Mouse (Mus musculus): ENCODE data around the gene Ankrd13a. TPM values are rescaled to one million over a fixed set of nuclear protein-coding genes. Genes with fewer than 3 reads are reported as not detected.

Gene Ankrd13a
- polyA plus RNA-seq, 1 experiment = 62.1 TPM

DNA sequence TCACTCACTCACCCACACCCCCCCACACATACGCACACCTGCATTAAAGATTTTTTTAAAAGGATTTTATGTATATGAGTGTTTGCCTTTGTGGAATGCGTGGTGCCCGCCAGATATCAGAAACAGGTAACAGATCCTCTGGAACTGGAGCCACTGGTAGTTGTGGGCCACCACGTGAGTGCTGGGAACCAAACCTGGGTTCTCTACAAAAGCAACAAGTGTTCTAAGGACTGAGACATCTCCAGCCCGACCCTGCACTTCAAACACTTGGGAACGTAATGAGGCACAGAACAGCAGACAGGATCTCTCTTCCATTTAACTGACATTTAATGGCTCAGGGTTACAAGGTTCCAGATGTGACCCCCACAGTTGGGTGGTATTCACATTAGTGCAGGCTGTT is 33.4 kb downstream of the Ankrd13a start:
- no peak for DNase-seq
- Histone ChIP-seq H3K4me1 (ENCODE audit: control insufficient read depth, insufficient read depth, low read length) (peaks cover 15% of the 10 kb centered on the region), H3K27me3 (ENCODE audit: control insufficient read depth, insufficient read depth, low read length) (no peaks in the 10 kb centered on the region), H3K27ac (ENCODE audit: insufficient read depth, low read length) (no peak overlapping the region), H3K4me3 (replicated peaks; ENCODE audit: insufficient read depth, low read depth, low read length) (no peak overlapping the region)
- no peak for TF ChIP-seq CTCF (IDR thresholded peaks at IDR 0.05; ENCODE audit: borderline replicate concordance, insufficient read depth, low read depth, low read length)
- TF ChIP-seq POLR2A (IDR thresholded peaks at IDR 0.05; ENCODE audit: borderline replicate concordance, insufficient read depth, low read length) = no peak
- 79% methylated on average over 6 of the region's 6 CpGs for WGBS

DNA sequence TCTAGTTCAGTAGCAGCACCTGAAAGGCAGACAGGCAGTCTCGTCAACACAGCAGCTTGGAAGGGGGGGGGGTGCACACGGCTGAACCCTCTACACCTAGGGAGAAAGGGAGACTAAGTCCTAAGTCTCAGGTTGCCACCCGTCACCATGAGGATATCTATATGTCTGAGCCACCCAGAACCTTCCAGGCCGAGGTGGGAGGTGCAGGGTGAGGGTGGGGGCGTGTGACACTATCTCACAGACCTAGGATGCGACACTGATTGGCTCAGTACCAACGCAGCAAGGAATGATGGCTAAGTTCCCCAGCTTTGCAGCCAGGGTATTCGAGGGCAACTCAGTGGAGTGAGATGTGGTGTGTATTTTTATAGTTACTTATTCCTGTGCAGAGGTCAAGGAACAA is 33.9 kb downstream of the Ankrd13a start:
- no peak for DNase-seq
- Histone ChIP-seq H3K27me3 (ENCODE audit: control insufficient read depth, insufficient read depth, low read length) (no peaks in the 10 kb centered on the region), H3K4me1 (ENCODE audit: control insufficient read depth, insufficient read depth, low read length) (peaks cover 15% of the 10 kb centered on the region), H3K27ac (ENCODE audit: insufficient read depth, low read length) (no peak overlapping the region), H3K4me3 (replicated peaks; ENCODE audit: insufficient read depth, low read depth, low read length) (no peak overlapping the region)
- TF ChIP-seq POLR2A (IDR thresholded peaks at IDR 0.05; ENCODE audit: borderline replicate concordance, insufficient read depth, low read length) = no peak
- TF ChIP-seq CTCF (IDR thresholded peaks at IDR 0.05; ENCODE audit: borderline replicate concordance, insufficient read depth, low read depth, low read length) = no peak
- WGBS = 64% methylated on average over 8 of the region's 8 CpGs

DNA sequence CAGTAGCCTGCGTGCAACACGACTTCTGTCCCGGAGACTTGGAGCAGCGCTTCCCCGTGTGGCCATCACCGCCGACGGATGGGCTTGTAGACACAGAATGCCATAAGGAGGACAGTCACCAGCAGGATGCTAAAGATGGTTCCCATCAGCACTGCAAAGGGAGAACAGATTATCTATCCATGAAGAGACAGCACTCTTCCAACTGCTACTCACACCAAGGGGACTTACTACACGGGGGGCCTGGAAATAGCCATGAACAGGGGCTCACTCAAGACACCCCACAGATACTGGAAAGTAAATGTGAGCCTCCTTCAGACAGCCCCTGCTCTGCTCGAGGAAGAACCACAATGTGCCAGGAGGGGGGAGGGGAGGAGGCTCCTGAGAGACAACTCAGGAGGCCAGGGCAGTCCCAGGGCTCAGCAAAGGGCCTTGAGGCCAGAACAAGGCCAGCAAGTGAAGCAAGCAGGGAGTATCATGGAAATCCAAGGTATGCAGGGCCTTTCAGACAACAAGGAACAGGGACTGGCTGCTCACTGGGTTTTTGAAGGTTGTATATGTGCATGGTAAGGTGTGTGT is 34.8 kb downstream of the Ankrd13a start:
- Histone ChIP-seq H3K4me3 (replicated peaks; ENCODE audit: insufficient read depth, low read depth, low read length) (no peak overlapping the region), H3K27ac (ENCODE audit: insufficient read depth, low read length) (no peak overlapping the region), H3K4me1 (ENCODE audit: control insufficient read depth, insufficient read depth, low read length) (peaks cover 12% of the 10 kb centered on the region), H3K27me3 (ENCODE audit: control insufficient read depth, insufficient read depth, low read length) (no peaks in the 10 kb centered on the region)
- TF ChIP-seq CTCF (IDR thresholded peaks at IDR 0.05; ENCODE audit: borderline replicate concordance, insufficient read depth, low read depth, low read length) (no peak), POLR2A (IDR thresholded peaks at IDR 0.05; ENCODE audit: borderline replicate concordance, insufficient read depth, low read length) (no peak)
- WGBS = 43% methylated on average over 10 of the region's 10 CpGs
- no peak for DNase-seq

DNA sequence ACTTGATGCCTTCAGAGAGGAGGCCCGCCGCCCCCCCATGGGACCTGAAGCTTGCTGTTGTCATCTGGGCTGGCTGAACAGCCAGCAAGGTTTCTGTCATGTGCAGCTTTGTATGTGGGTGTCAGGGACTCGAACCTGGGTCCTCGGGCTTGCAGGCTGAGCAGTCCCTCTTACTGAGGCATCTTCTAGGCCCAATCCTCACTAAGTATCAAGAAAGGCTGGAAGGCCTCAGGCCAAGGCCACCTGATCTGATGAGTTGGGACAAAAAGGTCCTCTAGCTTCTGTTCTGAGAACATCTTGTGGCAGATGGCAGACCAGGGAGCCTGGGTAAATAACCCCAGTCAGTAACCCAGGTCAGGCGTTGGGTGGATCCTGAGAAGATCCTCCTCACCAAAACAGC is 35.3 kb downstream of the Ankrd13a start:
- WGBS = 81% methylated on average over 5 of the region's 5 CpGs
- Histone ChIP-seq H3K4me1 (ENCODE audit: control insufficient read depth, insufficient read depth, low read length) (peaks cover 11% of the 10 kb centered on the region; the same call in 1 of the 2 replicates), H3K4me3 (replicated peaks; ENCODE audit: insufficient read depth, low read depth, low read length) (no peak overlapping the region), H3K27me3 (ENCODE audit: control insufficient read depth, insufficient read depth, low read length) (no peaks in the 10 kb centered on the region), H3K27ac (ENCODE audit: insufficient read depth, low read length) (no peak overlapping the region)
- no peak for DNase-seq
- TF ChIP-seq CTCF (IDR thresholded peaks at IDR 0.05; ENCODE audit: borderline replicate concordance, insufficient read depth, low read depth, low read length) = no peak
- TF ChIP-seq POLR2A (IDR thresholded peaks at IDR 0.05; ENCODE audit: borderline replicate concordance, insufficient read depth, low read length) = no peak

DNA sequence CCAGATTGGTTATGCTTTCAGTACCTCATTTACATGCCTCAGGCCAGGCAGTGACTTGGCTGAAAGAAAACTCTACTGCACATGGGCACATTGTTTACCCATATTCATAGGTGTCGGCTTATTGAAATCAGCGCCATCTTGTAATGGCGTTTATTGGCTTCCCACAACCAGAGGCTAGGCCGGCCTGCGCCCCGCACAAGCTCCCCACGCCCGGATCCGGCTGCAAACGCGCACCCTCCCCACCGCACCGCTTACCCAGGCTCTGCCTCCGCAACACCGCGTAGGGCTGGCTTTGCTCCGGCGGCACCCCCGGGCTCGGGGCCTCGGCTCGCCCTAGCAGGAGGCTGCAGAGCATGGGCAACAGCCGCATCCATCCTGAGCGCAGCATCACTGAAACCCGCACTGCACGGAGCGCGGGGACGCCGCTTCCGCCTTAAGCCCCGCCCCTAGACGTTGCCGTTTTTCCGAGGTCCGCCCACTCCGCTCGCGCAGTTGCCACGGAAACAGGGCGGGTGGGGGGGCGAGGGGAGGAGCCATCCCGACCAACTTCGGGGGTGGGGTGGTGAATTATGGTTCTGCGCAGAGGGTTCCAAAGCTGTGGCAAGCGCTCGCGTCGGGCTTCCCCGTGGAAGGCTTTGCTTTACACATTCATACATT is 39.2 kb downstream of the Ankrd13a start:
- peak; percentile 91 to 92 for DNase-seq
- H3K4me3 ChIP-seq (replicated peaks; ENCODE audit: insufficient read depth, low read depth, low read length) = peak overlapping the region; percentile 67
- H3K27me3 ChIP-seq (ENCODE audit: control insufficient read depth, insufficient read depth, low read length) = no peaks in the 10 kb centered on the region
- H3K27ac ChIP-seq (ENCODE audit: insufficient read depth, low read length) = no peak overlapping the region
- TF ChIP-seq CTCF (IDR thresholded peaks at IDR 0.05; ENCODE audit: borderline replicate concordance, insufficient read depth, low read depth, low read length) (no peak), POLR2A (IDR thresholded peaks at IDR 0.05; ENCODE audit: borderline replicate concordance, insufficient read depth, low read length) (peak; percentile 91)
- under 1% methylated on average over 50 of the region's 50 CpGs for WGBS
- H3K4me1 ChIP-seq (ENCODE audit: control insufficient read depth, insufficient read depth, low read length) = peaks cover 8% of the 10 kb centered on the region; the same call in 1 of the 2 replicates

DNA sequence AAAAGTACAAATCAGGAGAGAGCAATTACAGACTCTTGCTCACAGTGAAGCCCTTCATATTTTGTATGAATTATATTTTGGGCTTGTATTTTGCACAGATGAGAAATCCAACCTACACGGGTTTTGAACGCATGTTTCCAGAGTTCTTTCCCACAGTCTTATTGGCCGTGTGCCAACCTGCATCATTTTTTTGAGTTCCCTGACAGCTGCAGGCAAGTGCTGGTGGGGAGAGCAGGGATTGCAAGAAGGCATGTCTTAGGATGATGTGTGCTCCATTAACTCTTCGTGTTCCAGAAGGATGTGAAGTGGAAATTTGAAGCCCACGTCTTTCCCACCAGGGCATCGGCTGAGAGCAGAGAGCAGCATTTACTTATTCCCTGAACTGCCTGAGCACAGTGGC is 42.1 kb downstream of the Ankrd13a start:
- no peaks in the 10 kb centered on the region for H3K27me3 ChIP-seq (ENCODE audit: control insufficient read depth, insufficient read depth, low read length)
- H3K4me1 ChIP-seq (ENCODE audit: control insufficient read depth, insufficient read depth, low read length) = peaks cover 3% of the 10 kb centered on the region; the same call in 1 of the 2 replicates
- DNase-seq = peak; percentile 6 to 12
- H3K4me3 ChIP-seq (replicated peaks; ENCODE audit: insufficient read depth, low read depth, low read length) = no peak overlapping the region
- no peak overlapping the region for H3K27ac ChIP-seq (ENCODE audit: insufficient read depth, low read length)
- TF ChIP-seq POLR2A (IDR thresholded peaks at IDR 0.05; ENCODE audit: borderline replicate concordance, insufficient read depth, low read length) (no peak), CTCF (IDR thresholded peaks at IDR 0.05; ENCODE audit: borderline replicate concordance, insufficient read depth, low read depth, low read length) (no peak)
- 54% methylated on average over 6 of the region's 6 CpGs for WGBS

DNA sequence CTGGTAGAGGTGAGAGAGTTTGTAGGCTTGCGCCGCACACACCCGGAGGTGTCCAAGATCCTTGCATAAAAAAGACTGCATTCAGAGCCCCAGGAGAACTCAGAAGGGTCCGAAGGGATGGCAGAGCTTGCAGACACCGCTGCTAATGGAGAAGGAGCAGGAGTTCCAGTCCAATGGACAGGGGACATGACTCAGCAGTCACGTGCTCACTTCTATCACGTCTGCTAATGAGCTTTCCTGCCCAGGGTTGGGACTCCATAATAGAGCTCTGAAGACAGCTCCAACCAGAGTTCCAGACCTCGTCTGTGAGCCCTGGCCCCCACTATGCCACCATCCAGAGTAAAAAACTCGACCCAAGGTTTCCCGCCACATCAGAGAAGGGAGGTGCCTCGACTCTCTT is 43.6 kb downstream of the Ankrd13a start:
- H3K27ac ChIP-seq (ENCODE audit: insufficient read depth, low read length) = no peak overlapping the region
- no peak overlapping the region for H3K4me3 ChIP-seq (replicated peaks; ENCODE audit: insufficient read depth, low read depth, low read length)
- no peaks in the 10 kb centered on the region for H3K4me1 ChIP-seq (ENCODE audit: control insufficient read depth, insufficient read depth, low read length)
- TF ChIP-seq POLR2A (IDR thresholded peaks at IDR 0.05; ENCODE audit: borderline replicate concordance, insufficient read depth, low read length) (no peak), CTCF (IDR thresholded peaks at IDR 0.05; ENCODE audit: borderline replicate concordance, insufficient read depth, low read depth, low read length) (no peak)
- no peaks in the 10 kb centered on the region for H3K27me3 ChIP-seq (ENCODE audit: control insufficient read depth, insufficient read depth, low read length)
- 71% methylated on average over 11 of the region's 11 CpGs for WGBS
- DNase-seq = peak in 1 of 2 experiments; percentile 11
